Mouse (Mus musculus): ENCODE data around the gene Pi4k2a.

GRCm38 (mm10) chr19:42051948-42052347 is 38.3 kb upstream of the Pi4k2a start, which contains the start of gene 4933411K16Rik:
- TF ChIP-seq CTCF (IDR thresholded peaks at IDR 0.05; ENCODE audit: insufficient read depth, low read length) (no peak), POLR2A (IDR thresholded peaks at IDR 0.05; ENCODE audit: borderline replicate concordance, extremely low read depth, low read depth, low read length) (no peak)

Measured in lung, adult 2 months (tissue).